Mouse (Mus musculus): ENCODE results near the gene Fbxl14. TPM values are rescaled to one million over a fixed set of nuclear protein-coding genes. Genes with fewer than 3 reads are reported as not detected.
"Not testable (repeated sequence)": the region's sequence is repeated elsewhere in the genome, so short reads cannot be mapped to it uniquely, and the experiment has no call there.

Fbxl14 gene
- 4.7 and 4.9 TPM in 2 replicates for polyA plus RNA-seq (2016; fragmentation: Nextera tagmentation; extraction: Ambion mirVana)

DNA sequence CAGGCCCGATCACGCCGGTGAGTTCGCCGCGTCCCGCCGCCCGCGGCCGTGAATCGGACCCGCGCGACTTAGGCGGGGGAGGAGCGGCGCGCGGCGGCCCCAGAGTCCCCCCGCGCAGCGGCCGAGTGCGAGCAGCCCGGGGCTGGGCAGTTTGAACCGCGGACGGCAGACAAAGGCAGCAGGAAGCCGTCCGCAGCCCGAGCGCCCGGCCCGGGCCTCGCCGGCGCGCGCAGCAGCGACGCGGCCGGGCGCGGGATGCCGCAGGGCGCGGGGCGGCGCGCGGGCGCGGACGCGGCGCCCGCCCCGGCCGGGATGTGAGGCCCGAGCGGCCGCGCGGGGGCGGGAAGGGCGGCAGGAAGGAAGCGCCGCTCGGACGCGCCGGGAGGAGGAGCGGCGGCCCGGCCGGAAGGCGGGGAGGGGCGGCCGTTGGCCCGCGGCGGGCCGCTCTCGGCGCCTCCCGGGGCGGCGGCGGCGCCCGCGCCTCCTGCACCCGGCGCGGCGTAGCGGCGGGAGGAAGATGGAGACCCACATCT is at the start of gene Fbxl14:
TSS of gene Fbxl14 (plus strand) at position 326 of the 533 bp plus-strand sequence.
- Histone ChIP-seq H3K4me3 (peak within 1 kb of the TSS; percentile 90), H3K4me2 (replicated peaks) (peak within 1 kb of the TSS; percentile 99), H3K27ac (peak within 1 kb of the TSS; percentile 96), H3K4me1 (peaks cover 42% of the 10 kb centered on the region), H3K27me3 (replicated peaks) (no peaks in the 10 kb centered on the region), H3K9ac (peak within 1 kb of the TSS; percentile 94), H3K9me3 (no peaks in the 10 kb centered on the region), H3K36me3 (peaks cover 12% of the 10 kb centered on the region; the same call in 1 of the 2 replicates)
- ATAC-seq (ENCODE audit: low FRiP score, low read depth), result peak; percentile 83
- under 1% methylated on average over 91 of the region's 101 CpGs for WGBS

DNA sequence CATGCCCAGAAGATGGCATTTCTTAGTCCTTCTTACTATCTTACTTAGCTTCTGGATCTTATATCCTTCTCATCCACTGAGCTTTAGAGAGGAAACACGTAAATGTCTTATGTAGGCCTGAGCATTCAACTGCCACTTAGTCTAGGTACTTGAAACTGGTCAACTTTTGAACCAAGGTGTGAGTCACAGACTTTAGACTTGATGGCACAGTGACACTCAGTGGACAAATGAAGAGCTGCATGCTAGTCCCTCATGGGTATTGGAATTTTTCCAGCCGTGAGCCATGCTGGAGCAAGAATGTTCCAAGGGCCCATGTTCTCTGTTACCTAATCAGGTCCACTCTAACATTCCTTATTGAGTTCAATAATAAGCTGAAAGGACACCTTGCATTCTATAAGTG is 49.0 kb upstream of the Fbxl14 start:
- Histone ChIP-seq H3K9me3 (0 out of 2 replicates have a peak, but pooled peaks cover 3% of the 10 kb centered on the region), H3K4me3 (no peak overlapping the region), H3K4me1 (no peaks in the 10 kb centered on the region), H3K9ac (no peak overlapping the region), H3K27me3 (replicated peaks) (no peaks in the 10 kb centered on the region), H3K27ac (no peak overlapping the region), H3K36me3 (no peaks in the 10 kb centered on the region), H3K4me2 (replicated peaks) (no peak overlapping the region)
- 54% methylated on average over 2 of the region's 2 CpGs for WGBS
- ATAC-seq (ENCODE audit: low FRiP score, low read depth), result no peak

DNA sequence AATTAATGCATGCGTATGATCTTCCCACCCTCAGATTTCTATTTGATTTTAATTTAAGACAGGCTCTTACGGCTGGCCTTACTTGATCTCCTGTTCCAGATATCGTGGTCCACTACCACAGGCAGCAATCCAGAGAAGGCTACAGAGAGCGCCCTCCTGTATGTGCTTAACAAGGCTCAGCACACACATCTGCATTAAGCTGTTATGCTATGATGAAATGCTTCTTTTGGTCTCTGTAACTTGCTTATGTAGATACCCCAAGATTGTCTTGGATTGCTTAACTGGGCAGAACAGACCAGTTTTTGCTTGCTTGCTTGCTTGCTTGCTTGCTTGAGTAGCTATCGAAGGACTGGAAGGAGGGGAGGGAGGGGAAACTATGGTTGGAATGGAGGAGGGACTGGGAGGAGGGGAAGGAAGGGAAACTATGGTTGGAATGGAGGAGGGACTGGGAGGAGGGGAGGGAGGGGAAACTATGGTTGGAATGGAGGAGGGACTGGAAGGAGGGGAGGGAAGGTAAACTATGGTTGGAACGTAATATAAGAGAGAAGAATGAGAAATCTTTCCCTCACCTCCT is 47.6 kb upstream of the Fbxl14 start:
- no peaks in the 10 kb centered on the region for H3K27me3 ChIP-seq (replicated peaks)
- 0 out of 2 replicates have a peak, but pooled peaks cover 3% of the 10 kb centered on the region for H3K9me3 ChIP-seq
- WGBS, result 90% methylated on average over 6 of the region's 6 CpGs
- no peak overlapping the region for H3K27ac ChIP-seq
- H3K9ac ChIP-seq, result no peak overlapping the region
- H3K36me3 ChIP-seq, result no peaks in the 10 kb centered on the region
- H3K4me3 ChIP-seq, result no peak overlapping the region
- no peak for ATAC-seq (ENCODE audit: low FRiP score, low read depth)
- H3K4me2 ChIP-seq (replicated peaks), result no peak overlapping the region
- H3K4me1 ChIP-seq, result no peaks in the 10 kb centered on the region

DNA sequence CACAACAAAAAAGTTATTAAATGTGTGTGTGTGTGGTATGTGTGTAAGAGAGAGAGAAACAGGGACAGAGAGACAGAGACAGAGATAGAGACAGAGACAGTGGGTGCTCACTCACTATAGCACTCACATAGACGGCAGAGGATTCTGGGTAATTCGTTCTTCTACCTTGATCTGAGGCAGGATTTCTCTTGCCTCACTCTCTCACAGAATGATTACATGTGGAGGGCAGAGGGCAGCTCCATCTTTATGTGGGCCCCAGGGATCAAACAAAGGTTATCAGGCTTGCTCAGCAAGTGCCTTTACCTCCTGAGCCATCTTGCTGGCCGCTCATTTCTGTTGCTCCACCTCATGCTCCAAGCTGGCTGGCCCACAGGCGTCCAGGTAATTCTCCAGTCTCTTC is 45.1 kb upstream of the Fbxl14 start:
- no peak overlapping the region for H3K9ac ChIP-seq
- ATAC-seq (ENCODE audit: low FRiP score, low read depth), result no peak
- no peaks in the 10 kb centered on the region for H3K9me3 ChIP-seq
- no peak overlapping the region for H3K4me2 ChIP-seq (replicated peaks)
- no peak overlapping the region for H3K4me3 ChIP-seq
- no peaks in the 10 kb centered on the region for H3K36me3 ChIP-seq
- peaks cover 12% of the 10 kb centered on the region for H3K4me1 ChIP-seq
- H3K27me3 ChIP-seq (replicated peaks), result no peaks in the 10 kb centered on the region
- H3K27ac ChIP-seq, result no peak overlapping the region
- WGBS, result 93% methylated on average over 4 of the region's 4 CpGs

DNA sequence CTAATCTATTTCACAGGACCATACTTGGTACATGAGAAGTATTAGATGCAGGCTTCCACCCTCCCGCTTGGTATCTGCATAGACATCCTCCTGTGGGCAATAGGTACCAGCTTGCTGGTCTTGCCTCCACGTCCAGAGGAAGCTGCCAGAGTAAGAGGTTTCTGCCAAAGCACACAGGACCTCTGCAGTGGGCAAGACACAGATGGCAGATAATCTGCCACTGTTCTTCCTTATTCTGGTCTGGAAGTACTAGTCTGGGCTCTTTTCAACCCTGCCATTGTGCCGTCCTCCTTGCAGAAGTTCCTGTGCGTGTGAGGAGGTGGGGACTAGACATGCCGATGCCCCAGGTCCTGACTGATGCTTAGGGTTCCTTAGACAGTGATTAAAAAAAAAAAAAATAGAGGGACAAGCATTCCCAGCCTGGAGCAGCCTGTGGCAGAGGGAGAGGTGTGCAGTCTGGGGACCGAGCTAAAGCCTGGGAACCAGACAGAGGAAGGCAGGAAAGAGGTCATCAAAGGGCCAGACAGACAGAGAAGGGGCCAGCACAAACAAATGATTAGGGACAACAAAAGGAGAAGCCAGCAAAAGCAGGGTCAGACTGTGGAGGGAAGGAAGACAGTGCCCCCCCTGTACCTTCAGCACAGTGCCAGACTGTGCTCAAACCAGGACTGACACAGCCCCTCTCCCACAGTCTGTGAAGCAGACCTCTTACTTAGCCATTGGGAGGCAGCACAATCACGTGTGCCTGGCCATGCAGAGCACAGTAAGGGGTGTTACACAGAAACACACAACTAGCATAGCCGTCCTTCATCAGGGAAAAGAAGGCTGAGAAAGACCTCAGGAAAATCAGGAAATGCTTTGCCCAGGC is 41.3 kb upstream of the Fbxl14 start:
- H3K27ac ChIP-seq, result no peak overlapping the region
- H3K36me3 ChIP-seq, result no peaks in the 10 kb centered on the region
- H3K4me1 ChIP-seq, result peaks cover 12% of the 10 kb centered on the region
- H3K4me3 ChIP-seq, result no peak overlapping the region
- no peaks in the 10 kb centered on the region for H3K9me3 ChIP-seq
- ATAC-seq (ENCODE audit: low FRiP score, low read depth), result peak; percentile 82
- H3K4me2 ChIP-seq (replicated peaks), result no peak overlapping the region
- H3K9ac ChIP-seq, result no peak overlapping the region; the same call in 1 of the 2 replicates
- H3K27me3 ChIP-seq (replicated peaks), result no peaks in the 10 kb centered on the region
- 27% methylated on average over 8 of the region's 8 CpGs for whole genome bisulfite sequencing

DNA sequence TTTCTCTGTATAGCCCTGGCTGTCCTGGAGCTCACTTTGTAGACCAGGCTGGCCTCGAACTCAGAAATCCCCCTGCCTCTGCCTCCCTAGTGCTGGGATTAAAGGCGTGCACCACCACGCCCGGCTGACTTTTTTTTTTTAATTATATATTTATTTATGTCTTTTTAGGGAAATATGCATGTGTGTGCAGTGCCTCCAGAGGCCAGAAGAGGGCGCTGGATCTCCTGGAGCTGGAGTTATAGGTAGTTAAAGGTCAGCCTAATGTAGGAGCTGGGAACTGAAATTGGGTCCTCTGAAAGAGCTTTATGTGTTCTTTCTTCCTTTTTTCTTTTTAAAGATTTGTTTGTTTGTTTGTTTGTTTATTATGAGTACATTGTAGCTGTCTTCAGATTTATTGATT is 36.7 kb upstream of the Fbxl14 start:
- H3K4me1 ChIP-seq, result peaks cover 16% of the 10 kb centered on the region
- not testable (repeated sequence) for H3K9me3 ChIP-seq; H3K4me3 ChIP-seq; H3K36me3 ChIP-seq; H3K27me3 ChIP-seq (replicated peaks); H3K27ac ChIP-seq; H3K9ac ChIP-seq; ATAC-seq (ENCODE audit: low FRiP score, low read depth); H3K4me2 ChIP-seq (replicated peaks)
- WGBS, result 80% methylated on average over 5 of the region's 5 CpGs

DNA sequence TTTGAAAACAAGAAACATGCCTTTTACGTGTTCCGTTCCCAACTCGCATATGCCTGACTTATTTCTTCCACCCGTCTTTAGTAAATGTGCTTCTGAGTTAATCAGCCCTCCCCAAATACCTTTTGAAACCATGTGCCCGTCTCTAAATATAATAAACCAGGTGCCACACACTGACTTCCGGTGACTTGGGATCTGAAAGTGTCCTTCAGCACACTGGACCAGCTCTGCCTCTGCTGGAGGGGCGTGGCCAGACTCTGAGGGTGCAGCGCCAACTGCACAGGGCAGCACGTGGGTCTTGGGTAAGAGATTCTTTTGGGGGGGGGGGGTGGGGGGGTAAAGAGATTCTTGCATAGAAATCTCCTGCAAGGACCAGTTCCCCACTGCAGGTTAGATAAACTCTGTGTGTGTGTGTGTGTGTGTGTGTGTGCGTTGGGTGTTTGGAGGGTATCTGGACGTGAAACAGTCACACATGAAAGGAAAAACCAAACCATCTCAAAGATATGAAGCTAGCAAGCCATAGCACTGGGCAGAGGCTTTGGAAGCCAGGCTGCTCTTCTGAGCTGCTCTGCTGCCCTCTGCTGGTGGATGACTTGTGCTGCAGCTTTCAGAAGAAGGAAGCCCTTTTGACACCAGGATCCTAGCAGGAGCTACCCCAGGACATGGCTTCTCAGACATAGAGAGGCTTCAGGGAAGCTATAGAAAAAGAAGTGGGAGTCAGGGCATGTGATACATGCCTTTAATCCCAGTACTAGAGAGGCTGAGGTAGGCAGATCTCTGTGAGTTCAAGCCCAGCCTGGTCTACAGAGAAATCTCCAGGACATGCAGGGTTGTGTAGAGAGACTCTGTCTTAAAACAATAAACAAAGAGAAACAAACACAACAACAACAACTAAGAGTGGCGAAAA is 35.5 kb upstream of the Fbxl14 start:
- 56% methylated on average over 12 of the region's 12 CpGs for WGBS
- peak; percentile 59 for ATAC-seq (ENCODE audit: low FRiP score, low read depth)
- no peak overlapping the region for H3K27ac ChIP-seq
- H3K4me3 ChIP-seq, result no peak overlapping the region
- H3K9ac ChIP-seq, result no peak overlapping the region
- no peaks in the 10 kb centered on the region for H3K27me3 ChIP-seq (replicated peaks)
- peaks cover 15% of the 10 kb centered on the region for H3K4me1 ChIP-seq
- peak overlapping the region; percentile 24; the same call in 1 of the 2 replicates for H3K4me2 ChIP-seq (replicated peaks)
- H3K9me3 ChIP-seq, result no peaks in the 10 kb centered on the region
- no peaks in the 10 kb centered on the region for H3K36me3 ChIP-seq

DNA sequence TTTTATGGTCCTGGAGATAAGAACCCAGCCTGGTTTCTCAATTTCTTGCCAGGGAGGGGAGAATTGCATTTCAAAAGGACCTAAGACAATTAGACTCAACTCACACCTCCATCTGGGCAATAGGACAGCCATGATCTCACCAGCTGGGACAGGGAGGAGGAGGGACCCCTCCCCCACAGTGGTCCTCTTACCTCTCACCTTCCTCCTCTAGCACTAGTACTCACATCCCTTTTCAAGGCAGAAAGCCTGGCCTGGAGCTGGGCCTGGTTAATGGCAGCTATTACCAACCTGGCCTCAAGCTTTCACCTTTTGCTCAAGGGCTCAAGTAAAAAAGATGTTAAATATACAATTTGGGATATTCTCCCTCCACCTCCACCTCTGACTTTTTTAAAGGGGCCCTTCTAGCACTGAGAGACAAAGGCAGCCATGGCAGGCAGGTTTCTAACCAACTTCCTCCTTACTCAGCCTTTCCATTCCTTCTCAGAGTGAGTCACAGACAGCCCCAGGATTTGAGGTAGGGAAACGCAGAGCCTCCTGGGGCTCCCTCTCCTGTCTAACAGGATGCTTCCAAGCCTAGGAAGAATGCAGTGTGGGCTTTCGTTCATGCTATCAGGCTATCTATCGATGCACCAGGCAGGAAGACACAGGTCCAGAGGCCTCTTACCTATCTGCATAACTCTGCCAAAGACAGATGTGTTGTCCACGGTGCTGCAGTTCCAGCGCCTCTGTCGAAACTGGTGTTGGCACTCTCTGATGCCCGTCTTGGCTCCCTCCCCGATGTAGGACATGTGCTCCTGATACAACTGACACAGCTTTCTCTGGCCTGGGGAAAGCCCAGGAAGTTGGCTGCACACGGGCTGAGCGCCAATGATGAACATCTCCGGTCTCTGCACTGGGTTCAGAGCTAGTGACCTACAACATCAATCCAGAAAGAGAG is 33.5 kb upstream of the Fbxl14 start:
- H3K9me3 ChIP-seq, result no peaks in the 10 kb centered on the region

DNA sequence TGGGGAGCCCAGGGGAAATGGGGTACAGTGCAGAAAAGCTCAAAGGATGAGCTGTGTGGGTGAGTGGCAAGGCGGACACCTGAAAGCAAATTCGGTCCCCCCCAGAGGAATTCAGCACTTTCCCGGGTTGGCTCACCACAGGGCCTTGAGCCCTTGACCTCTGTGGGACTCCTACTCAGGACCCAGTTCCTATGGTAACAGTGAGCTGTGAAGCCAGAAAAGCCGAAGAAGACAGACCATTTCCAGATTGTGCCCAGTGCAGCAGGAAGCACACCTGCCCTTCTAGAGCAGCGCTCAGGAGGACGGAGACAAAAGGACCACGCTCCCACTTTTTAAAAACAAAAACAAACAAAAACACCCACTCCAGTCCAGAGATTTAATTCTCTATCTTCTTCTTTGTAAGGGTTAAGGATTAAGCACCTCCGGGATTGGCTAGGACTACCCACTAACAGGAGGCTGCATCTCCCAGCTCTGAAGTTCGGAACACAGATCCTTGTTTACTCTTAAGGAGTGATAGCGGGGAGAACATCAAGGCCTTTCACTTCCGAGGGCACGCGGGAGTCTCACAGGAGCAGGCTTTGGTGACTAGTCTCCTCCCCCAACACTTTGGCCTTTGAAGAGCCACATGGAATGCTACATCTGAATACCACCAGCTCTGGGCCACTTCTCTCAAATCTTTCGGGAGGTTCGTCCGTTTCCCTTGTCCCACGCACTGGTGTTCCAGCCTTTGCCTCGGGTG is 31.0 kb upstream of the Fbxl14 start:
- no peaks in the 10 kb centered on the region; the same call in 1 of the 2 replicates for H3K27me3 ChIP-seq (replicated peaks)

More for the DNA sequence above, 33.5 kb upstream of the Fbxl14 start:
- H3K36me3 ChIP-seq, result no peaks in the 10 kb centered on the region
- no peak overlapping the region for H3K4me2 ChIP-seq (replicated peaks)
- no peak overlapping the region for H3K9ac ChIP-seq
- H3K27me3 ChIP-seq (replicated peaks), result no peaks in the 10 kb centered on the region; the same call in 1 of the 2 replicates
- no peak overlapping the region for H3K27ac ChIP-seq
- ATAC-seq (ENCODE audit: low FRiP score, low read depth), result no peak
- no peak overlapping the region for H3K4me3 ChIP-seq
- peaks cover 23% of the 10 kb centered on the region for H3K4me1 ChIP-seq
- WGBS, result 69% methylated on average over 11 of the region's 11 CpGs

DNA sequence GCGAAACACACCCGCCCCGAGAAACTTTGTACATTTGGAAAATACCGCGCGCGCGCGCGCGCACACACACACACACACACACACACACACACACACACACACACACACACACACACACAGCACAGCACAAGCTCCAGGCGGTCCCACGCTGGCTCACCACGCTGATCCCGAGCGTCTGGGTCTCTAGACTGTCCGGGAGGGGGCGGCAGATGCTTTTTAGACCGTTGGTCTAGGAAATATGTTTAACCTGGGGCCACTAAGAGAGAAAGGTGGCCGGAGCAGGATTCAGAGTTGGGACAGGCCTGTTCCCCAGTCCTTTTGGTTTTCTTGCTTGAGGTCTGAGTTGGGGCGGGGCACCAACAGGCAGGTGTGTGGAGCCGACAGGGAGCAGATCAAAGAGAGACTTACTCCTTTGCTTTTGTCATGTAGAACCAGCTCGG is 30.4 kb upstream of the Fbxl14 start:
- Histone ChIP-seq H3K36me3 (no peaks in the 10 kb centered on the region), H3K4me3 (peak overlapping the region; percentile 28), H3K4me2 (replicated peaks) (peak overlapping the region; percentile 64), H3K4me1 (peaks cover 33% of the 10 kb centered on the region), H3K27me3 (replicated peaks) (no peaks in the 10 kb centered on the region; the same call in 1 of the 2 replicates), H3K9ac (peak overlapping the region; percentile 17; the same call in 1 of the 2 replicates), H3K9me3 (no peaks in the 10 kb centered on the region), H3K27ac (no peak overlapping the region)
- WGBS, result 1% methylated on average over 23 of the region's 23 CpGs
- ATAC-seq (ENCODE audit: low FRiP score, low read depth), result no peak

More for the DNA sequence above, 31.0 kb upstream of the Fbxl14 start:
- 5% methylated on average over 18 of the region's 18 CpGs for WGBS
- no peaks in the 10 kb centered on the region for H3K36me3 ChIP-seq
- no peak overlapping the region for H3K27ac ChIP-seq
- peak overlapping the region; percentile 64 for H3K4me2 ChIP-seq (replicated peaks)
- peaks cover 37% of the 10 kb centered on the region for H3K4me1 ChIP-seq
- H3K9ac ChIP-seq, result peak overlapping the region; percentile 17; the same call in 1 of the 2 replicates
- H3K4me3 ChIP-seq, result peak overlapping the region; percentile 28
- no peaks in the 10 kb centered on the region for H3K9me3 ChIP-seq
- ATAC-seq (ENCODE audit: low FRiP score, low read depth), result no peak

Data from neural tube, embryonic 12.5 days (tissue).